Mouse (Mus musculus) ES-E14 (cell line): ENCODE data around the gene Olfr1209.

Experiments used
- CHD2 ChIP-seq: IDR thresholded peaks from 2 replicates; pipeline ENCODE4 v1.6.1; 2014; ENCODE audit warnings: mild to moderate bottlenecking, low read depth, low read length, inconsistent platforms
- HCFC1 ChIP-seq: IDR thresholded peaks from 2 replicates; pipeline ENCODE4 v1.6.1; 2012; ENCODE audit warnings: low read length, inconsistent platforms, borderline replicate concordance; ENCODE audit not compliant: insufficient read depth
- MAFK ChIP-seq: IDR thresholded peaks from 2 replicates; pipeline ENCODE4 v1.6.1; 2014; ENCODE audit warnings: mild to moderate bottlenecking, low read depth, low read length, inconsistent platforms; ENCODE audit not compliant: insufficient read depth
- ZC3H11A ChIP-seq: IDR thresholded peaks from 2 replicates; pipeline ENCODE4 v1.6.1; 2012; ENCODE audit warnings: low read depth, mild to moderate bottlenecking, inconsistent platforms, low read length, borderline replicate concordance
- ZNF384 ChIP-seq: IDR thresholded peaks from 2 replicates; pipeline ENCODE4 v1.6.1; 2012; ENCODE audit warnings: low read depth, low read length, inconsistent platforms

DNA sequence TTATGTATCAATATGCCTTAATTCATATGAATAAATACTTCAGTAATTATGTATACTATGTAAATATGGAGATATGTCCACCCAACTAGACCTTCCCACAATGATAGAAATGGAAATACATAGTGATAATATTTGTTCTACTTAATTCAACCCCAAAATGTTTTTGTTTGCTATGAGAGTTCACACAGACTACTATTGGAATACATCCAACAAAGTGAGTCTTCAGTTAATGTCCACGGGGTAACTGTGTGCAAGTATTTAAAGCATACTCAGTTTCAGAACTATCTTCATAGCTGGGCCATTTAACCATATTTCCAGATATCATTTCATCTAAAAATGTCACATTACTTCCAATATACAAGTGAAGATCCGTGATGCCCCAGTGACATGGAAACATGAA is 52.0 kb downstream of the Olfr1209 start, which contains the start of gene Olfr1206:
- no peak for TF ChIP-seq ZNF384
- TF ChIP-seq MAFK, result no peak
- no peak for TF ChIP-seq ZC3H11A
- TF ChIP-seq HCFC1, result no peak
- no peak for TF ChIP-seq CHD2
